Mouse (Mus musculus) CH12.LX (cell line): ENCODE data around the gene Tktl1. TPM values are rescaled to one million over a fixed set of nuclear protein-coding genes. Genes with fewer than 3 reads are reported as not detected.

ENCODE experiments used
- DNase-seq: peaks from one replicate; pipeline ENCODE4 v3.0.0-alpha.2; 2013; ENCODE audit errors: extremely low read depth
- H3K27ac ChIP-seq: 2 replicates; pipeline ENCODE4 v1.5.1; 2012; ENCODE audit warnings: low read depth, mild to moderate bottlenecking, control low read depth, moderate library complexity; ENCODE audit not compliant: insufficient read depth
- H3K27me3 ChIP-seq: replicated peaks from 2 replicates; pipeline ENCODE3; 2012; ENCODE audit warnings: inconsistent platforms
- H3K36me3 ChIP-seq, 2 experiments: replicated peaks in 1 of 2; 2 replicates each; pipeline versions ENCODE3 to v1.6.1; 2012; ENCODE audit warnings: inconsistent platforms in 1 of 2, low read length in 1 of 2, mild to moderate bottlenecking in 1 of 2, mixed read lengths in 1 of 2, moderate library complexity in 1 of 2; ENCODE audit not compliant: control insufficient read depth in 1 of 2, insufficient read depth in 1 of 2
- H3K4me1 ChIP-seq, 2 experiments: 2 replicates each; pipeline ENCODE4 v1.6.1; 2012; ENCODE audit warnings: inconsistent platforms in 1 of 2, moderate library complexity in 1 of 2; ENCODE audit not compliant: insufficient read depth in 2 of 2, control insufficient read depth in 1 of 2
- H3K4me2 ChIP-seq: 2 replicates; pipeline ENCODE4 v1.6.1; 2012; ENCODE audit warnings: low read depth, mild to moderate bottlenecking, control low read depth; ENCODE audit not compliant: poor library complexity, insufficient read depth, severe bottlenecking
- H3K4me3 ChIP-seq, 3 experiments: fragments of 150-350 bp in 1 of 3; sonication (generic) in 1 of 3; replicated peaks in 1 of 3; 2 replicates each; pipeline versions ENCODE3 to v1.5.1; 2011 to 2012; ENCODE audit warnings: low read depth in 2 of 3, low read length in 2 of 3, mild to moderate bottlenecking in 2 of 3, moderate library complexity in 2 of 3, control low read depth in 1 of 3, improper control_type of control experiment in 1 of 3, inconsistent platforms in 1 of 3, mixed read lengths in 1 of 3; ENCODE audit not compliant: poor library complexity in 1 of 3
- H3K79me2 ChIP-seq: replicated peaks from 2 replicates; pipeline ENCODE4 v1.6.1; 2012; ENCODE audit warnings: mild to moderate bottlenecking, moderate library complexity; ENCODE audit not compliant: control insufficient read depth, poor library complexity, insufficient read depth, severe bottlenecking; ENCODE audit errors: extremely low read depth
- H3K9ac ChIP-seq: 2 replicates; pipeline ENCODE4 v1.6.1; 2012; ENCODE audit warnings: low read depth, mild to moderate bottlenecking, control low read depth, moderate library complexity; ENCODE audit not compliant: insufficient read depth
- H3K9me3 ChIP-seq: replicated peaks from 2 replicates; pipeline ENCODE3; 2012; ENCODE audit warnings: low read length, inconsistent platforms, mixed read lengths
- BHLHE40 ChIP-seq: IDR thresholded peaks from 2 replicates; pipeline ENCODE4 v1.6.1; 2011; ENCODE audit warnings: mild to moderate bottlenecking, low read depth, low read length, improper control_type of control experiment
- CTCF ChIP-seq, 2 experiments: IDR thresholded peaks in 1 of 2; conservative IDR thresholded peaks in 1 of 2; 2 replicates each; pipeline ENCODE4 v1.5.1; 2011 to 2012; ENCODE audit warnings: low read depth in 2 of 2, low read length in 2 of 2, improper control_type of control experiment in 1 of 2, inconsistent platforms in 1 of 2, mild to moderate bottlenecking in 1 of 2, moderate library complexity in 1 of 2
- E2F4 ChIP-seq: IDR thresholded peaks from 2 replicates; pipeline ENCODE4 v1.6.1; 2011; ENCODE audit warnings: low read depth, low read length, improper control_type of control experiment; ENCODE audit not compliant: insufficient replicate concordance
- ELF1 ChIP-seq: IDR thresholded peaks from 2 replicates; pipeline ENCODE4 v1.6.1; 2014; ENCODE audit warnings: low read depth, mild to moderate bottlenecking, inconsistent platforms, low read length, improper control_type of control experiment
- EP300 ChIP-seq: IDR thresholded peaks from 2 replicates; pipeline ENCODE4 v1.6.1; 2011; ENCODE audit warnings: low read length, improper control_type of control experiment
- ETS1 ChIP-seq: conservative IDR thresholded peaks from 2 replicates; pipeline ENCODE4 v1.6.1; 2012; ENCODE audit warnings: low read depth, mild to moderate bottlenecking, inconsistent platforms, low read length, improper control_type of control experiment, moderate library complexity
- GABPA ChIP-seq: IDR thresholded peaks from 2 replicates; pipeline ENCODE4 v1.6.1; 2012; ENCODE audit warnings: low read depth, low read length, improper control_type of control experiment, inconsistent platforms; ENCODE audit not compliant: insufficient replicate concordance
- HCFC1 ChIP-seq: IDR thresholded peaks from 2 replicates; pipeline ENCODE4 v1.6.1; 2012; ENCODE audit warnings: low read depth, mild to moderate bottlenecking, inconsistent platforms, low read length, improper control_type of control experiment
- IRF4 ChIP-seq: IDR thresholded peaks from 2 replicates; pipeline ENCODE4 v1.6.1; 2014; ENCODE audit warnings: low read depth, mild to moderate bottlenecking, inconsistent platforms, low read length, improper control_type of control experiment
- JUN ChIP-seq: IDR thresholded peaks from 2 replicates; pipeline ENCODE4 v1.6.1; 2011; ENCODE audit warnings: low read depth, mild to moderate bottlenecking, low read length, improper control_type of control experiment, moderate library complexity; ENCODE audit not compliant: insufficient read depth
- JUND ChIP-seq: conservative IDR thresholded peaks from 2 replicates; pipeline ENCODE4 v1.6.1; 2011; ENCODE audit warnings: low read depth, low read length, improper control_type of control experiment
- KAT2A ChIP-seq: IDR thresholded peaks from 2 replicates; pipeline ENCODE4 v1.6.1; 2012; ENCODE audit warnings: low read length, improper control_type of control experiment, inconsistent platforms; ENCODE audit not compliant: insufficient replicate concordance
- MAFK ChIP-seq: IDR thresholded peaks from 2 replicates; pipeline ENCODE4 v1.6.1; 2011; ENCODE audit warnings: low read length, improper control_type of control experiment; ENCODE audit not compliant: insufficient replicate concordance
- MAX ChIP-seq: IDR thresholded peaks from 2 replicates; pipeline ENCODE4 v1.6.1; 2011; ENCODE audit warnings: low read length, improper control_type of control experiment
- MAZ ChIP-seq: IDR thresholded peaks from 2 replicates; pipeline ENCODE4 v1.6.1; 2012; ENCODE audit warnings: low read depth, mild to moderate bottlenecking, inconsistent platforms, low read length, improper control_type of control experiment, moderate library complexity
- MEF2A ChIP-seq: IDR thresholded peaks from 2 replicates; pipeline ENCODE4 v1.6.1; 2014; ENCODE audit warnings: low read depth, mild to moderate bottlenecking, inconsistent platforms, low read length, improper control_type of control experiment, borderline replicate concordance
- MXI1 ChIP-seq: IDR thresholded peaks from 2 replicates; pipeline ENCODE4 v1.6.1; 2011; ENCODE audit warnings: mild to moderate bottlenecking, low read depth, low read length, improper control_type of control experiment
- MYC ChIP-seq: IDR thresholded peaks from 2 replicates; pipeline ENCODE4 v1.6.1; 2011; ENCODE audit warnings: low read depth, mild to moderate bottlenecking, improper control_type of control experiment, low read length
- NELFE ChIP-seq: IDR thresholded peaks from 2 replicates; pipeline ENCODE4 v1.6.1; 2011; ENCODE audit warnings: low read depth, low read length, improper control_type of control experiment
- POLR2A ChIP-seq: IDR thresholded peaks from 2 replicates; pipeline ENCODE4 v1.6.1; 2011; ENCODE audit warnings: low read depth, mild to moderate bottlenecking, improper control_type of control experiment, low read length
- POLR2AphosphoS2 ChIP-seq: IDR thresholded peaks from 2 replicates; pipeline ENCODE4 v1.6.1; 2011; ENCODE audit warnings: low read depth, low read length, improper control_type of control experiment
- RAD21 ChIP-seq: IDR thresholded peaks from 2 replicates; pipeline ENCODE4 v1.6.1; 2011; ENCODE audit warnings: low read depth, mild to moderate bottlenecking, low read length, improper control_type of control experiment, moderate library complexity
- RCOR1 ChIP-seq: conservative IDR thresholded peaks from 2 replicates; pipeline ENCODE4 v1.6.1; 2012; ENCODE audit warnings: low read depth, mild to moderate bottlenecking, inconsistent platforms, low read length, improper control_type of control experiment
- SIN3A ChIP-seq: IDR thresholded peaks from 2 replicates; pipeline ENCODE4 v1.6.1; 2012; ENCODE audit warnings: low read length, improper control_type of control experiment, inconsistent platforms
- SMC3 ChIP-seq: IDR thresholded peaks from 2 replicates; pipeline ENCODE4 v1.6.1; 2011; ENCODE audit warnings: low read depth, low read length, improper control_type of control experiment
- TBP ChIP-seq: conservative IDR thresholded peaks from 2 replicates; pipeline ENCODE4 v1.6.1; 2011; ENCODE audit warnings: low read depth, low read length, improper control_type of control experiment
- TCF12 ChIP-seq: IDR thresholded peaks from 2 replicates; pipeline ENCODE4 v1.6.1; 2014; ENCODE audit warnings: low read depth, mild to moderate bottlenecking, inconsistent platforms, low read length, improper control_type of control experiment
- UBTF ChIP-seq: IDR thresholded peaks from 2 replicates; pipeline ENCODE4 v1.6.1; 2012; ENCODE audit warnings: low read depth, mild to moderate bottlenecking, inconsistent platforms, low read length, improper control_type of control experiment, moderate library complexity
- USF1 ChIP-seq: IDR thresholded peaks from 2 replicates; pipeline ENCODE4 v1.6.1; 2014; ENCODE audit warnings: low read depth, mild to moderate bottlenecking, inconsistent platforms, low read length, improper control_type of control experiment
- ZC3H11A ChIP-seq: IDR thresholded peaks from 2 replicates; pipeline ENCODE4 v1.6.1; 2012; ENCODE audit warnings: low read depth, mild to moderate bottlenecking, inconsistent platforms, low read length, improper control_type of control experiment
- ZMIZ1 ChIP-seq: IDR thresholded peaks from 2 replicates; pipeline ENCODE4 v1.6.1; 2012; ENCODE audit warnings: low read depth, mild to moderate bottlenecking, inconsistent platforms, low read length, improper control_type of control experiment
- ZNF384 ChIP-seq: IDR thresholded peaks from 2 replicates; pipeline ENCODE4 v1.6.1; 2012; ENCODE audit warnings: low read depth, low read length, improper control_type of control experiment, inconsistent platforms
- dilution Hi-C: fragments of 300-500 bp; cut with MboI; formaldehyde crosslinking; loops from 2 replicates; pipeline ENCODE4 v1.14.3; 2020; ENCODE audit warnings: low sequenced_read_pairs; ENCODE audit not compliant: extremely low pct_unique_long_range_greater_than_20kb, extremely low pct_ligation_motif_present
- in situ Hi-C: fragments of 300-500 bp; cut with MboI; formaldehyde crosslinking; loops from 3 replicates; pipeline ENCODE4 v1.14.3; 2019; ENCODE audit warnings: low sequenced_read_pairs, low pct_ligation_motif_present, low pct_unique_long_range_greater_than_20kb, mixed read lengths
- polyA plus RNA-seq: library from polyadenylated mRNA; unstranded; fragments of >175 nt; gene quantifications from 2 replicates; pipeline ENCODE4 v1.2.1, GENCODE M21; 2012; ENCODE audit warnings: low read depth; ENCODE audit not compliant: insufficient read length
- total RNA-seq, 2 experiments: library from RNA; depleted of rRNA; stranded (reverse); fragments of 300-350 nt in 1 of 2; fragments of >200 nt in 1 of 2; gene quantifications; 2 replicates each; pipeline ENCODE4 v1.2.3; 2012 to 2014

Gene Tktl1
- total and polyA plus RNA-seq, 3 experiments, result not detected

DNA sequence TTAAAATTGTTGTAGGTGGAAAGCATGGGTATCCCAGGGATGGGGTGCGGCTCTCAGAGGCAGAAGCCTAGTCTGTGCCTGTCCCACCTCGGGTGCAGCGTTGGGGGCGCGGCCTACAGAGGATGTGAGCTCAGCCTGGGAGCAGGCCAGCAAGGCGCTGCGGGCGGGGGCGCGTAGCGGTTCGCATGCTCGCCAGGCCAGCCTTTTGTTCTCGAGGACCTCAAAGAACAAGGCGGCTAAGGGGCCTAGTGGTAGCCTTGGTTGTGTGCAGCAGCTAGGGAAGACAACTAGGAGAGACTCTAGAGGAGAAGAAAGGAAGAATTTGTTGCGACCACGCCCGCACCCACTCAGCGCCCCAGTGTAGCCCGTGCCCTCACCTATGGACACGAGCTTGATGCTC lies 68.6 kb downstream of the Tktl1 start:
- dilution Hi-C loops, result no loop called here
- in situ Hi-C loops, result loop anchor here (5.0 to 10.0 kb wide), 2 partner anchors 121 to 167 kb away; partner anchors contain the start of gene Opn1mw
- peaks cover 4 to 24% of the 10 kb centered on the region in 2 experiments; a peak in 3 of 4 replicates for H3K4me1 ChIP-seq

DNA sequence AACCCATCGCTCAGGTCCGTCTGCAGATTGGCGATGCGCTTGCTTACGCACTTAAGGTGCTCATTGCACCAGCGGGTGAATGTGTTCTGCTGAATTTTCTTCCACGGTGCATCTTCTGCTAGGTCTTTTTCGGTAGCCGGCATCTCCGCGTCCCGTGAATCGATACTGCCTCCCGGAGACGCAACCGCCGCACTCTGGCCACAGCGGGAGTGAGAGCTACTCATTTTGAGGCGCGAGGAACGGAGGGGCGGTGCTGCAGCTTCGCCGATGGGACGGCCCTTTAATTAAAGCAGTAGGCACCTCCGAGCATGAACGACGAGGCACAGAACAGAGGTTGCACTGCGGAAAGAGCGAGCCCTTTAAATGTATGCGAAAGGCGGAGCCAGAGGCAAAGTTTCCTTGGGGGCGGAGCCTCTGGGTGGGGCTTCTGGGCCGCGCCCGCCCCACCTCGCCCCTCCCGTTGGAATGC lies 69.2 kb downstream of the Tktl1 start:
- dilution Hi-C loops, result no loop called here
- Histone ChIP-seq H3K27ac (peak overlapping the region; percentile 38), H3K9me3 (no peaks in the 10 kb centered on the region), H3K79me2 (peaks cover 13% of the 10 kb centered on the region; the same call in 1 of the 2 replicates), H3K4me1 (peaks cover 4 to 24% of the 10 kb centered on the region in 2 experiments; a peak in 3 of 4 replicates), H3K36me3 (peaks cover 16 to 19% of the 10 kb centered on the region in 2 experiments), H3K4me2 (peak overlapping the region; percentile 87; the same call in 1 of the 2 replicates), H3K4me3 (peak overlapping the region; percentile 58 to 88 (median 61)), H3K27me3 (no peaks in the 10 kb centered on the region), H3K9ac (peak overlapping the region; percentile 80)
- no peak for TF ChIP-seq MYC
- peak; percentile 70; the same call in 1 of the 2 replicates for TF ChIP-seq TCF12
- TF ChIP-seq SIN3A, result peak; percentile 82
- no peak for TF ChIP-seq MAZ
- 0 out of 2 replicates have a peak, but pooled peaks have one; percentile 12 for TF ChIP-seq MXI1
- TF ChIP-seq TBP, result peak; percentile 82
- no peak for TF ChIP-seq EP300
- peak; percentile 25; the same call in 1 of the 2 replicates for TF ChIP-seq ELF1
- no peak for TF ChIP-seq IRF4
- TF ChIP-seq BHLHE40, result no peak
- peak; percentile 47; the same call in 1 of the 2 replicates for TF ChIP-seq ZMIZ1
- TF ChIP-seq ETS1, result no peak
- TF ChIP-seq NELFE, result peak; percentile 67
- TF ChIP-seq POLR2A, result peak; percentile 92
- in situ Hi-C loops, result loop anchor here (5.0 to 10.0 kb wide), 2 partner anchors 121 to 166 kb away; partner anchors contain the start of gene Opn1mw
- peak; percentile 88 for DNase-seq

More for the DNA sequence above, 68.6 kb downstream of the Tktl1 start:
- Histone ChIP-seq H3K27me3 (no peaks in the 10 kb centered on the region), H3K9ac (peak overlapping the region; percentile 80), H3K27ac (peak overlapping the region; percentile 38), H3K4me2 (peak overlapping the region; percentile 87), H3K4me3 (peak overlapping the region; percentile 58 to 88 (median 61)), H3K9me3 (no peaks in the 10 kb centered on the region), H3K79me2 (peaks cover 13% of the 10 kb centered on the region; the same call in 1 of the 2 replicates), H3K36me3 (peaks cover 21 to 25% of the 10 kb centered on the region in 2 experiments)
- TF ChIP-seq MEF2A (no peak), USF1 (no peak), JUN (no peak), BHLHE40 (no peak), MXI1 (peak; percentile 43; the same call in 1 of the 2 replicates), RCOR1 (no peak), MAFK (no peak), POLR2AphosphoS2 (no peak), IRF4 (0 out of 2 replicates have a peak, but pooled peaks have one; percentile 8), RAD21 (no peak), ZC3H11A (no peak), TBP (no peak), ZNF384 (no peak), EP300 (no peak), CTCF (conservative IDR thresholded peaks at IDR 0.05 in 1 of 2, IDR thresholded peaks at IDR 0.05 in 1 of 2; ENCODE audit: low read depth in 2 of 2, low read length in 2 of 2) (no peak), UBTF (no peak), KAT2A (no peak), MAZ (no peak), E2F4 (no peak), GABPA (no peak), HCFC1 (peak; percentile 21; the same call in 1 of the 2 replicates), MYC (no peak), SMC3 (no peak), MAX (no peak), POLR2A (no peak), JUND (no peak), TCF12 (no peak)
- peak; percentile 58 for DNase-seq
